In genomic region chr1:62374427-62375050, GRCm38 (mm10) we compare ENCODE assay signal across 21 mouse cellular contexts.
DNase-seq lines count a peak whose midpoint lies in the region; ATAC-seq lines count a peak whose summit lies in the region.
"Had no signal": no experiment of that assay in that cellular context is flagged by ENCODE, and none has a peak within 500 bp of the region (broad histone marks: within the 10 kb centered on the region; RNA-seq: fewer than 3 reads in every experiment).

No protein-coding gene starts in this region.

- H3K4me2 ChIP-seq in hindbrain, embryonic 14.5 days (replicated peaks): no peak overlapping the region
- H3K4me2 ChIP-seq: embryonic facial prominence, embryonic 15.5 days; forebrain, embryonic 15.5 days; heart, embryonic 11.5 days; heart, embryonic 15.5 days; hindbrain, embryonic 15.5 days had no signal

- no peak for ATAC-seq in hindbrain, embryonic 14.5 days (ENCODE audit: low FRiP score)
- ATAC-seq: forebrain, embryonic 15.5 days; intestine, embryonic 16.5 days had no signal

- no peak overlapping the region for H3K9ac ChIP-seq in hindbrain, embryonic 14.5 days
- H3K9ac ChIP-seq: embryonic facial prominence, embryonic 15.5 days; forebrain, embryonic 15.5 days; heart, embryonic 15.5 days; hindbrain, embryonic 15.5 days had no signal

- 77% methylated on average over 7 of the region's 7 CpGs for WGBS in hindbrain, embryonic 10.5 days
- WGBS in hindbrain, embryonic 14.5 days: 84% methylated on average over 7 of the region's 7 CpGs
- 43% methylated on average over 7 of the region's 7 CpGs for WGBS in embryonic facial prominence, embryonic 10.5 days

- DNase-seq in hindbrain, embryonic 10.5 days (ENCODE audit: low spot score): peak; percentile 9
- DNase-seq in hindbrain, embryonic 14.5 days (ENCODE audit: low spot score): no peak
- peak; percentile 36 for DNase-seq in embryonic facial prominence, embryonic 10.5 days (ENCODE audit: low spot score)
- peak; percentile 60 for DNase-seq in forelimb bud, embryonic 11.5 days (ENCODE audit: low read depth, low spot score)
- no peak for DNase-seq in adrenal gland, adult (ENCODE audit: inconsistent age in 2 of 2, low spot score in 1 of 2)
- no peak for DNase-seq in testis, postnatal 10 days (ENCODE audit: low spot score)
- no peak for DNase-seq in frontal cortex, adult 2 months (ENCODE audit: extremely low spot score in 1 of 2, low spot score in 1 of 2)
- DNase-seq: adrenal gland, postnatal 10 days; cerebellum, adult 11-12 months; cerebellum, adult 9-10 months; cerebellum, postnatal 25 days; gastrocnemius, postnatal 36 days; heart, adult 11 months; heart, postnatal 14 days; kidney, adult 2 months had no signal

- no peaks in the 10 kb centered on the region for H3K27me3 ChIP-seq in hindbrain, embryonic 10.5 days (ENCODE audit: insufficient read depth, poor library complexity, severe bottlenecking)
- no peaks in the 10 kb centered on the region for H3K27me3 ChIP-seq in hindbrain, embryonic 14.5 days (ENCODE audit: control insufficient read depth, insufficient read depth, low read length)
- no peaks in the 10 kb centered on the region for H3K27me3 ChIP-seq in embryonic facial prominence, embryonic 10.5 days (replicated peaks; ENCODE audit: low read depth, poor library complexity, severe bottlenecking)
- H3K27me3 ChIP-seq: embryonic facial prominence, embryonic 15.5 days; forebrain, embryonic 15.5 days; heart, embryonic 15.5 days; hindbrain, embryonic 15.5 days had no signal

- 0 out of 2 replicates have a peak, but pooled peaks cover 4% of the 10 kb centered on the region for H3K9me3 ChIP-seq in hindbrain, embryonic 10.5 days
- no peaks in the 10 kb centered on the region for H3K9me3 ChIP-seq in hindbrain, embryonic 14.5 days (ENCODE audit: control insufficient read depth, low read length)
- H3K9me3 ChIP-seq in embryonic facial prominence, embryonic 10.5 days: no peaks in the 10 kb centered on the region
- H3K9me3 ChIP-seq: embryonic facial prominence, embryonic 15.5 days; forebrain, embryonic 15.5 days; heart, embryonic 15.5 days; hindbrain, embryonic 15.5 days had no signal

- H3K36me3 ChIP-seq in hindbrain, embryonic 10.5 days: no peaks in the 10 kb centered on the region
- no peaks in the 10 kb centered on the region for H3K36me3 ChIP-seq in hindbrain, embryonic 14.5 days (replicated peaks; ENCODE audit: control insufficient read depth, insufficient read depth)
- no peaks in the 10 kb centered on the region for H3K36me3 ChIP-seq in embryonic facial prominence, embryonic 10.5 days (replicated peaks)
- H3K36me3 ChIP-seq: embryonic facial prominence, embryonic 15.5 days; forebrain, embryonic 15.5 days; hindbrain, embryonic 15.5 days had no signal

- H3K4me3 ChIP-seq in hindbrain, embryonic 10.5 days: no peak overlapping the region
- no peak overlapping the region for H3K4me3 ChIP-seq in hindbrain, embryonic 14.5 days (replicated peaks; ENCODE audit: low read length)
- no peak overlapping the region for H3K4me3 ChIP-seq in embryonic facial prominence, embryonic 10.5 days
- H3K4me3 ChIP-seq: embryonic facial prominence, embryonic 15.5 days; forebrain, embryonic 15.5 days; heart, embryonic 15.5 days; hindbrain, embryonic 15.5 days had no signal

- no peaks in the 10 kb centered on the region for H3K4me1 ChIP-seq in hindbrain, embryonic 10.5 days (replicated peaks)
- H3K4me1 ChIP-seq in hindbrain, embryonic 14.5 days (replicated peaks; ENCODE audit: control insufficient read depth, insufficient read depth, low read length): no peaks in the 10 kb centered on the region
- peaks cover 28% of the 10 kb centered on the region for H3K4me1 ChIP-seq in embryonic facial prominence, embryonic 10.5 days
- H3K4me1 ChIP-seq: embryonic facial prominence, embryonic 15.5 days; forebrain, embryonic 15.5 days; hindbrain, embryonic 15.5 days had no signal

- no peak overlapping the region for H3K27ac ChIP-seq in hindbrain, embryonic 10.5 days
- H3K27ac ChIP-seq in hindbrain, embryonic 14.5 days: no peak overlapping the region
- H3K27ac ChIP-seq in embryonic facial prominence, embryonic 10.5 days (replicated peaks): 0 out of 2 replicates have a peak overlapping the region, but pooled peaks have one; percentile 59
- H3K27ac ChIP-seq: embryonic facial prominence, embryonic 15.5 days; forebrain, embryonic 15.5 days; heart, embryonic 15.5 days; hindbrain, embryonic 15.5 days had no signal

Comparison
In these comparisons a context has a peak if more than half of its experiments do, and no peak if none do; other contexts are left out.
1. DNase-seq: peak in hindbrain, embryonic 10.5 days (single experiment), embryonic facial prominence, embryonic 10.5 days (single experiment) and forelimb bud, embryonic 11.5 days (single experiment); none in hindbrain, embryonic 14.5 days (single experiment), adrenal gland, adult (0 of 2), testis, postnatal 10 days (single experiment) and frontal cortex, adult 2 months (0 of 2).